Mouse (Mus musculus) brain, embryonic 18.5 days (tissue): Measurements from ENCODE around the gene Ovol1.

Experiments used
- DNase-seq: peaks from one replicate; pipeline ENCODE4 v3.0.0-alpha.2; 2012; ENCODE audit warnings: low read depth, low spot score

Gene Ovol1

GRCm38 (mm10) chr19:5560457-5561041, at the start of gene Ovol1:
Gene Ovol1, minus strand, starts transcription at chr19:5560646.
- DNase-seq = no peak

GRCm38 (mm10) chr19:5609547-5610404, 49.3 kb upstream of the Ovol1 start, which contains the start of gene Kat5:
Gene Kat5, minus strand, starts transcription at chr19:5610237.
- DNase-seq = peak; percentile 85

- no peak for DNase-seq
Observed at GRCm38 (mm10) chr19:5609171-5609546, 48.7 kb upstream of the Ovol1 start.

GRCm38 (mm10) chr19:5608707-5609106, 48.3 kb upstream of the Ovol1 start:
- DNase-seq = no peak

GRCm38 (mm10) chr19:5607705-5608410, 47.4 kb upstream of the Ovol1 start:
- no peak for DNase-seq

- DNase-seq = no peak
Observed at GRCm38 (mm10) chr19:5606196-5606595, 45.8 kb upstream of the Ovol1 start.

GRCm38 (mm10) chr19:5605126-5605525, 44.7 kb upstream of the Ovol1 start:
- DNase-seq = no peak

- no peak for DNase-seq
Observed at GRCm38 (mm10) chr19:5603664-5604063, 43.2 kb upstream of the Ovol1 start.

GRCm38 (mm10) chr19:5601752-5602541, 41.5 kb upstream of the Ovol1 start, which contains the start of gene Rnaseh2c:
Gene Rnaseh2c, plus strand, starts transcription at chr19:5601873.
- peak; percentile 80 for DNase-seq

GRCm38 (mm10) chr19:5599224-5599623, 38.8 kb upstream of the Ovol1 start:
- DNase-seq = no peak

- DNase-seq = no peak
Observed at GRCm38 (mm10) chr19:5591888-5592287, 31.4 kb upstream of the Ovol1 start.

- DNase-seq = no peak
Observed at GRCm38 (mm10) chr19:5589159-5589558, 28.7 kb upstream of the Ovol1 start.

GRCm38 (mm10) chr19:5581995-5582394, 21.5 kb upstream of the Ovol1 start:
- no peak for DNase-seq

GRCm38 (mm10) chr19:5580776-5581175, 20.3 kb upstream of the Ovol1 start:
- DNase-seq = no peak

- no peak for DNase-seq
Observed at GRCm38 (mm10) chr19:5579971-5580370, 19.5 kb upstream of the Ovol1 start.

- no peak for DNase-seq
Observed at GRCm38 (mm10) chr19:5575336-5575735, 14.9 kb upstream of the Ovol1 start.

GRCm38 (mm10) chr19:5572331-5573125, 12.1 kb upstream of the Ovol1 start:
- no peak for DNase-seq

- DNase-seq = no peak
Observed at GRCm38 (mm10) chr19:5571831-5572230, 11.4 kb upstream of the Ovol1 start.

GRCm38 (mm10) chr19:5570353-5571246, 10.2 kb upstream of the Ovol1 start:
- no peak for DNase-seq

- no peak for DNase-seq
Observed at GRCm38 (mm10) chr19:5569521-5569920, 9.1 kb upstream of the Ovol1 start.
